Mouse (Mus musculus): ENCODE measurements around the gene Iqschfp.
A peak's percentile ranks its signal among the peaks of the same experiment; 100 is the strongest.

The Iqschfp gene

GRCm38 (mm10) chr3:68492066-68492465 lies 600.0 kb downstream of the Iqschfp start:
- no peak for DNase-seq (ENCODE audit: low read depth in 1 of 2, low spot score in 2 of 2)

- DNase-seq (ENCODE audit: low read depth in 1 of 2, low spot score in 2 of 2), result no peak
Observed at GRCm38 (mm10) chr3:68492513-68492912, 600.5 kb downstream of the Iqschfp start.

GRCm38 (mm10) chr3:68493170-68493585 lies 601.1 kb downstream of the Iqschfp start:
- peak in 1 of 2 experiments; percentile 1 for DNase-seq (ENCODE audit: low read depth in 1 of 2, low spot score in 2 of 2)

- no peak for DNase-seq (ENCODE audit: low read depth in 1 of 2, low spot score in 2 of 2)
Observed at GRCm38 (mm10) chr3:68493586-68494295, 601.7 kb downstream of the Iqschfp start.

GRCm38 (mm10) chr3:68494296-68495095 lies 602.5 kb downstream of the Iqschfp start:
- DNase-seq (ENCODE audit: low read depth in 1 of 2, low spot score in 2 of 2), result no peak

- DNase-seq (ENCODE audit: low read depth in 1 of 2, low spot score in 2 of 2), result no peak
Observed at GRCm38 (mm10) chr3:68495096-68495735, 603.2 kb downstream of the Iqschfp start.

GRCm38 (mm10) chr3:68495736-68496242 lies 603.8 kb downstream of the Iqschfp start:
- DNase-seq (ENCODE audit: low read depth in 1 of 2, low spot score in 2 of 2), result no peak

- DNase-seq (ENCODE audit: low read depth in 1 of 2, low spot score in 2 of 2), result no peak
Observed at GRCm38 (mm10) chr3:68496513-68496912, 604.5 kb downstream of the Iqschfp start.

- DNase-seq (ENCODE audit: low read depth in 1 of 2, low spot score in 2 of 2), result no peak
Observed at GRCm38 (mm10) chr3:68499532-68500152, 607.6 kb downstream of the Iqschfp start.

GRCm38 (mm10) chr3:68504838-68505237 lies 612.8 kb downstream of the Iqschfp start:
- DNase-seq (ENCODE audit: low read depth in 1 of 2, low spot score in 2 of 2), result no peak

- no peak for DNase-seq (ENCODE audit: low read depth in 1 of 2, low spot score in 2 of 2)
Observed at GRCm38 (mm10) chr3:68506769-68507318, 614.8 kb downstream of the Iqschfp start.

GRCm38 (mm10) chr3:68508629-68509028 lies 616.6 kb downstream of the Iqschfp start:
- no peak for DNase-seq (ENCODE audit: low read depth in 1 of 2, low spot score in 2 of 2)

- no peak for DNase-seq (ENCODE audit: low read depth in 1 of 2, low spot score in 2 of 2)
Observed at GRCm38 (mm10) chr3:68510872-68511271, 618.8 kb downstream of the Iqschfp start.

- DNase-seq (ENCODE audit: low read depth in 1 of 2, low spot score in 2 of 2), result no peak
Observed at GRCm38 (mm10) chr3:68511744-68512143, 619.7 kb downstream of the Iqschfp start.

- no peak for DNase-seq (ENCODE audit: low read depth in 1 of 2, low spot score in 2 of 2)
Observed at GRCm38 (mm10) chr3:68512327-68512726, 620.3 kb downstream of the Iqschfp start.

GRCm38 (mm10) chr3:68513340-68514119 lies 621.5 kb downstream of the Iqschfp start:
- no peak for DNase-seq (ENCODE audit: low read depth in 1 of 2, low spot score in 2 of 2)

GRCm38 (mm10) chr3:68514120-68514497 lies 622.1 kb downstream of the Iqschfp start:
- DNase-seq (ENCODE audit: low read depth in 1 of 2, low spot score in 2 of 2), result no peak

GRCm38 (mm10) chr3:68514717-68515116 lies 622.7 kb downstream of the Iqschfp start:
- DNase-seq (ENCODE audit: low read depth in 1 of 2, low spot score in 2 of 2), result no peak

GRCm38 (mm10) chr3:68516393-68517081 lies 624.5 kb downstream of the Iqschfp start:
- DNase-seq (ENCODE audit: low read depth in 1 of 2, low spot score in 2 of 2), result no peak

- no peak for DNase-seq (ENCODE audit: low read depth in 1 of 2, low spot score in 2 of 2)
Observed at GRCm38 (mm10) chr3:68517236-68517635, 625.2 kb downstream of the Iqschfp start.
